Mouse (Mus musculus) megakaryocyte-erythroid progenitor cell, adult 5-6 weeks (primary cell): ENCODE results near the gene Grhl3. TPM values are rescaled to one million over a fixed set of nuclear protein-coding genes. Genes with fewer than 3 reads are reported as not detected.

Experiments
- ATAC-seq: replicated peaks from 2 replicates; pipeline ENCODE4 v1.8.0; 2016; ENCODE audit warnings: mild to moderate bottlenecking, inconsistent platforms; ENCODE audit not compliant: severe bottlenecking, poor library complexity, low FRiP score, low TSS enrichment
- total RNA-seq, 2 experiments: library from RNA; stranded (forward) in 1 of 2; stranded (reverse) in 1 of 2; fragments of 200-1000, 215-1000 nt in 1 of 2; fragments of >200 nt in 1 of 2; fragmentation: Nextera tagmentation in 1 of 2; gene quantifications; 2 replicates each; pipeline ENCODE4 v1.2.3; 2014 to 2017

Grhl3 gene
- total RNA-seq, 2 experiments from 2014 or later: not detected

GRCm38 (mm10) chr4:135578490-135578889 is 5.1 kb upstream of the Grhl3 start:
- ATAC-seq: no peak

- ATAC-seq: no peak
Observed at GRCm38 (mm10) chr4:135575365-135576140, 2.1 kb upstream of the Grhl3 start.

- ATAC-seq: no peak
Observed at GRCm38 (mm10) chr4:135572276-135572675, 1.2 kb downstream of the Grhl3 start.

- ATAC-seq: no peak
Observed at GRCm38 (mm10) chr4:135571037-135571550, 2.3 kb downstream of the Grhl3 start.

GRCm38 (mm10) chr4:135570152-135571036 is 3.0 kb downstream of the Grhl3 start:
- ATAC-seq: no peak

- no peak for ATAC-seq
Observed at GRCm38 (mm10) chr4:135569201-135569600, 4.2 kb downstream of the Grhl3 start.

- no peak for ATAC-seq
Observed at GRCm38 (mm10) chr4:135567484-135567883, 5.9 kb downstream of the Grhl3 start.

GRCm38 (mm10) chr4:135567042-135567441 is 6.4 kb downstream of the Grhl3 start:
- ATAC-seq: no peak

- peak; percentile 68 for ATAC-seq
Observed at GRCm38 (mm10) chr4:135565400-135565799, 8.0 kb downstream of the Grhl3 start.

GRCm38 (mm10) chr4:135563794-135564193 is 9.6 kb downstream of the Grhl3 start:
- no peak for ATAC-seq

GRCm38 (mm10) chr4:135549323-135549722 is 24.1 kb downstream of the Grhl3 start:
- no peak for ATAC-seq

- ATAC-seq: no peak
Observed at GRCm38 (mm10) chr4:135548521-135549077, 24.8 kb downstream of the Grhl3 start.

GRCm38 (mm10) chr4:135548108-135548507 is 25.3 kb downstream of the Grhl3 start:
- ATAC-seq: no peak

GRCm38 (mm10) chr4:135547551-135547950 is 25.9 kb downstream of the Grhl3 start:
- no peak for ATAC-seq

GRCm38 (mm10) chr4:135546793-135547192 is 26.6 kb downstream of the Grhl3 start:
- no peak for ATAC-seq

- no peak for ATAC-seq
Observed at GRCm38 (mm10) chr4:135546008-135546407, 27.4 kb downstream of the Grhl3 start.

- peak; percentile 51; the same call in 1 of the 2 replicates for ATAC-seq
Observed at GRCm38 (mm10) chr4:135545080-135545511, 28.3 kb downstream of the Grhl3 start.

- no peak for ATAC-seq
Observed at GRCm38 (mm10) chr4:135544284-135544683, 29.1 kb downstream of the Grhl3 start.

GRCm38 (mm10) chr4:135540057-135540456 is 33.4 kb downstream of the Grhl3 start:
- no peak for ATAC-seq

GRCm38 (mm10) chr4:135539056-135539455 is 34.4 kb downstream of the Grhl3 start:
- ATAC-seq: no peak
